Mouse (Mus musculus): Measurements from ENCODE around the gene P2ry13. TPM values are rescaled to one million over a fixed set of nuclear protein-coding genes. Genes with fewer than 3 reads are reported as not detected.

P2ry13 gene
- polyA plus RNA-seq, 1 experiment from 2014 or later, result 1.4 TPM

DNA sequence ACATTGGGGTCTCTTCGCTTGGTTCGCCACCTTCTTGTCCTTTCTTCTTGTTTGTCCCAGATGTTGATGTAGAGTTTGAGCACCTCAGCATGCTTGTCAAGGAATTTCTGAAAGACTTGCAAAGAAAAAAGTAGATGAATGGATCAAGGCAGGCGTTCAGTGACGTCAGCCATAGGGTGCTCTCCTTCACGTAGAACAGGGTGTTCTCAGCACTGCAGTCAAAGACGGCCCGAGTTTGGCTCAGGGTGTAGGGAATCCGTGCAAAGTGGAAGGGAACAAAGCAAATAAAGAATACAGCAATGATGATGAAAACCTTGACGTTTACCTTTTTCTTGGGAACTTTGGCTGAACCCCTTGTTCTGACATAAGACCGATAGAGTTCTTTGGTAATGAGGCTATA lies 6.5 kb upstream of the P2ry13 start:
- 94% methylated on average over 10 of the region's 10 CpGs for WGBS

DNA sequence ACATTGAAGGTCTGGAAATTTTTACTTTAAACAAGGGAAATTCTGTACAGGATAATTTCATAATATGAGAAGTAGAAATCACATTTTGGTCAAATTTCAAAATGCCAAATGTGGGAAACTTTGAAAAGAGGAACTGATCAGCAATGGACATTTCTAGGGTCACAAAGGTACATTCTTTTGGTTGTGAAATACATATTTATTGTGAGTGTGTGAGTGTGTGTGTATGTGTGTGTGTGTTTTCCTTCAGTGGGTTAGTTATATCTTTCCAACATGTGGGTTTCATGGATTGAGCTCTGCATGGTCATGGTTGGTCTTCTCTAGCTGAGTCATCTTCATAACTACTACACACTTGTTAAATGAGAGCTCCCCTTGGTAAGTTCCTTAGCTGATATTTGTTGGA lies 1.7 kb upstream of the P2ry13 start:
- H3K9ac ChIP-seq, result no peak overlapping the region
- H3K4me2 ChIP-seq (replicated peaks), result no peak overlapping the region
- H3K4me3 ChIP-seq, result no peak overlapping the region
- no peak for ATAC-seq (ENCODE audit: low FRiP score, low read depth)
- no peak overlapping the region for H3K27ac ChIP-seq
- no peaks in the 10 kb centered on the region for H3K36me3 ChIP-seq
- no peaks in the 10 kb centered on the region for H3K9me3 ChIP-seq
- no peaks in the 10 kb centered on the region for H3K27me3 ChIP-seq (replicated peaks)
- no peaks in the 10 kb centered on the region for H3K4me1 ChIP-seq

More for the DNA sequence above, 6.5 kb upstream of the P2ry13 start:
- H3K4me3 ChIP-seq, result no peak overlapping the region
- ATAC-seq (ENCODE audit: low FRiP score, low read depth), result no peak
- no peaks in the 10 kb centered on the region for H3K4me1 ChIP-seq
- no peak overlapping the region for H3K4me2 ChIP-seq (replicated peaks)
- H3K9ac ChIP-seq, result no peak overlapping the region
- H3K36me3 ChIP-seq, result no peaks in the 10 kb centered on the region
- no peak overlapping the region for H3K27ac ChIP-seq
- no peaks in the 10 kb centered on the region for H3K27me3 ChIP-seq (replicated peaks)
- H3K9me3 ChIP-seq, result no peaks in the 10 kb centered on the region

DNA sequence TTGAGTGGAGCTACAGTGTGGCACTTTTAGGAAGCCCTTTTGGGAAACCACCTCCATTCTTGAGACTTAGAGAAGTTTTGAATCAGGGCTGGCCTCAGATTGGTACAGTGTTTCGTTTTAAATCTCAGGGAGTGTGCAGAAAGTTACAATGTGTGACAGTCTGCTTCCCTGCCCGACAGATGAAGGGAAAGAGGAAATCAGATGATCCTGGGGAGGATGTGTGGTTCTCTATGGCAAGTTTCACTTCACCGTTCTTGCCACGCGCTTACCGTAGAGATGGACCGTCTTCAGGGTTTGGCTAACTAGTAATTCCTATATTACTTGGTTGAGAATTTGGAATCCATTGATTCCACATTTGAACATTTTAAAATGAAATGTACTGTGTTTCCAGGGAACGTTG lies 1.1 kb upstream of the P2ry13 start:
- H3K27me3 ChIP-seq (replicated peaks), result no peaks in the 10 kb centered on the region
- H3K9me3 ChIP-seq, result no peaks in the 10 kb centered on the region
- 91% methylated on average over 8 of the region's 8 CpGs for WGBS
- ATAC-seq (ENCODE audit: low FRiP score, low read depth), result no peak
- H3K9ac ChIP-seq, result no peak overlapping the region
- H3K4me2 ChIP-seq (replicated peaks), result no peak overlapping the region
- H3K4me1 ChIP-seq, result no peaks in the 10 kb centered on the region
- H3K27ac ChIP-seq, result no peak overlapping the region
- H3K36me3 ChIP-seq, result no peaks in the 10 kb centered on the region
- no peak overlapping the region for H3K4me3 ChIP-seq

DNA sequence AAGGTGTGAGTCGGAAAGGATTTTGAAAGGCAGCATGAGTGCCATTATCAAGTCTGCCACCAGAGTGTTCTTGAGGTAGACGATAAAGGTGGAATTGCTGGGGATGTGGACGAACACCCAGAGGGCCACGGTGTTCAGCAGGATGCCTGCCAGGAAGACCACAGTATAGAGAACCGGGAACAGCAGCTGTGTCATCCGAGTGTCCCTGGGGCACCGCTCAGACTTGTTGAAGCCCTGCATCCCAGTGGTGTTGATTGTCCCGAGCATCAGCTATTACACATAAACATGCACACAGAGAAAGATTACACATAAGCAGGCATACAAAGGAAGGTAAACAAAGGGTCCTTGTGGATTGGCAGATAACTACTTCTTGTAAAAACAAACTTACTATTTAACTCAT lies 593 bp downstream of the P2ry13 start:
- Histone ChIP-seq H3K9ac (no peak overlapping the region), H3K36me3 (no peaks in the 10 kb centered on the region), H3K4me2 (replicated peaks) (no peak overlapping the region), H3K27me3 (replicated peaks) (no peaks in the 10 kb centered on the region), H3K9me3 (no peaks in the 10 kb centered on the region), H3K4me1 (no peaks in the 10 kb centered on the region), H3K27ac (no peak overlapping the region), H3K4me3 (no peak overlapping the region)
- ATAC-seq (ENCODE audit: low FRiP score, low read depth), result no peak
- 84% methylated on average over 8 of the region's 8 CpGs for WGBS

DNA sequence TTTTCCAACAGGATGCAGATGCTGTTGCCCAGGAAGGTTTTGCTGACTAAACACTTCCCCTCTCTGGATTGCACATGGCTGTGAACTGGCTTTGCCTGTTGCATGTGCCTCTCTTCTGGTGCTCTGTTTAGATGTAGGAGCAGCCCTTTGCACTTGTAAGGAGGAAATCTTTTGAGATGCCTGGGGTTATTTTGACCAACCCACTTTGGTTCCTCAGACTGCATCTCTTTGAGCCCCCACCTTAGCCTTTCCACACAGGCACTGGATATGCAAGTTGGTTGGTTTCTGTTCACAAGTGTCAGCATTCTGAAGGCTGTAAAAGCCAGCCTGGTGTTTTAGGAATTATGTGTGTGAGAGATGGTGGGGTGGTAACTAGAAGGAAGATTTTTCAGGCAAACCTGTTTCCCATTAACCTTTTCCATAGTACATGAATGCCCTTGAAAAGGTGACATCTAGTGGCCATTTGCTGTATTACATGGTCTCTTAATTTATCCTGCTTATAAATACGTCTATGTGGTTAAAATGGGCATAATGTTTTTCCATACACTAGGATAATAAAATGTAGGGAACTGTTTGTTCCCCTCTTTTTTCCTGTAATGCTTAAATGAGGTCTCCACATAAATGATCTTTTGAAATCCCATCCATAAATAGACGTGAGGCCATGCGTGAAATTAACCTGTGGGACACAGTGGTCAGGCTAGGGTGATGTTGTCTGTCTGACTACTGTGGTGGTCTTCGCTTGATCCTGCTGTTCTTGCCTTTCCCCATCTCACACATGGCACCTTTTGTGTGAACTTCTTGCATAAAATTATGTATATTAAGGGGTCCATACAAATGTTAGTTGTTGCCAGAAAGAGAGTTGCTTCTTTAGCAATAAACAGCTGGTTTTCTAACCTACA lies 1.8 kb downstream of the P2ry13 start:
- Histone ChIP-seq H3K4me1 (no peaks in the 10 kb centered on the region), H3K9me3 (no peaks in the 10 kb centered on the region), H3K9ac (no peak overlapping the region), H3K27ac (no peak overlapping the region), H3K4me3 (no peak overlapping the region), H3K4me2 (replicated peaks) (no peak overlapping the region), H3K36me3 (no peaks in the 10 kb centered on the region), H3K27me3 (replicated peaks) (no peaks in the 10 kb centered on the region)
- ATAC-seq (ENCODE audit: low FRiP score, low read depth), result peak; percentile 63
- 64% methylated on average over 4 of the region's 4 CpGs for WGBS

DNA sequence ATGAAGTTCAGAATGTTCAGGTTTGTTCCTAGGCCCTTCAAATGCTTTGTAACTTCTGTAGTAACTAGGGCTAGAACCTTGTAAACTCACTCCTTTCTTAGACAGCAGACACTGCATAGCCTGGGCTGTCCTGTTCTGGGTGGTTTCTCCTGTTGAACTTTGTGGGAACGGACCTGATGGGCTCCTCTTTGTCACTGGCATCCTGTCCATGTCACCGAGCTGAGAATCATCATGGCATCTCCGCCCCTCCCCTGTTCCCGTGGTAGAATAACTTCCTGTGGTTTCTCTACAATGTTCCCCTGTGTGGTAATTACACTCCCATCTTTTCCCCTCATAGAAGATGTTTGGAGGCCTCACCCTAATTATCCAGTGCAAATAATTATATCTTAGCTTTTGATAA lies 4.7 kb downstream of the P2ry13 start:
- no peak for ATAC-seq (ENCODE audit: low FRiP score, low read depth)
- no peak overlapping the region for H3K9ac ChIP-seq
- no peaks in the 10 kb centered on the region for H3K36me3 ChIP-seq
- no peaks in the 10 kb centered on the region for H3K27me3 ChIP-seq (replicated peaks)
- no peak overlapping the region for H3K27ac ChIP-seq
- no peaks in the 10 kb centered on the region for H3K9me3 ChIP-seq
- H3K4me2 ChIP-seq (replicated peaks), result no peak overlapping the region
- no peak overlapping the region for H3K4me3 ChIP-seq
- 72% methylated on average over 4 of the region's 4 CpGs for WGBS
- H3K4me1 ChIP-seq, result no peaks in the 10 kb centered on the region

DNA sequence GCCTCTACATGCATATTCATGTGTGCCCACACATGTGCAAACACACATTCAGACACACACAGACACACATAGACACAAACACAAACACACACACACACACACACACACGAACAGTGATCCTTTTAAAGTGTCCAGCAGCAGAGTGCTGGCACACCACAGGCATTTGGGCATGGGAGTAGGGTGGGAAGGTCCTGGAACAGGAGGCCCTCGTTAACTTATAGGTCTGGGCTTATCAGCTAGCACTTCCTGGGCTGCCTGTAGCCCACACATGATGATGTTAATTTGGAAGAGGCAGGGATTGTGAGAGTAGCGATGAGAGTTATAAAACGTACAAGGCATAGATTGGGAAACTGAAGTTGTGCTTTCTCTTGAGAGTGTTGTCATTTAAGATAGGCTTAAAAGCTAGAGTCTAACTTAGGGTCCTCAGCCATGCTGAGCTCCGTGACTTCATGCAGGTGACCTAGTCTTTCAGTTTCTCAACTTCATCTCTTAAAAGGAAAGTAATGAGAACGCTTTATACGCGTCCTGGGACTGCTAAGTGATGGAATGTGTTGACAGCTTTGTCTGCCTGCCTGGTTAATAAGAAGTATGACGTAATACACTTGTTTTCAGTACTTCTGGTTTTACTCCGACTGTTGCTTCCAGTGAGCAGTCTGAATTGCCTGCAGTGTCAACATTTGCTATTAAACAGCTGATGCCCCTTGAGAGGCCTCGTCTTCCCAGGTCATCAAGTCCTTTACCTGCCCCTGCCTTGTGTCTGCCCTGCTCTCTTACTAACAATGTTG lies 5.8 kb downstream of the P2ry13 start:
- no peak overlapping the region for H3K9ac ChIP-seq

DNA sequence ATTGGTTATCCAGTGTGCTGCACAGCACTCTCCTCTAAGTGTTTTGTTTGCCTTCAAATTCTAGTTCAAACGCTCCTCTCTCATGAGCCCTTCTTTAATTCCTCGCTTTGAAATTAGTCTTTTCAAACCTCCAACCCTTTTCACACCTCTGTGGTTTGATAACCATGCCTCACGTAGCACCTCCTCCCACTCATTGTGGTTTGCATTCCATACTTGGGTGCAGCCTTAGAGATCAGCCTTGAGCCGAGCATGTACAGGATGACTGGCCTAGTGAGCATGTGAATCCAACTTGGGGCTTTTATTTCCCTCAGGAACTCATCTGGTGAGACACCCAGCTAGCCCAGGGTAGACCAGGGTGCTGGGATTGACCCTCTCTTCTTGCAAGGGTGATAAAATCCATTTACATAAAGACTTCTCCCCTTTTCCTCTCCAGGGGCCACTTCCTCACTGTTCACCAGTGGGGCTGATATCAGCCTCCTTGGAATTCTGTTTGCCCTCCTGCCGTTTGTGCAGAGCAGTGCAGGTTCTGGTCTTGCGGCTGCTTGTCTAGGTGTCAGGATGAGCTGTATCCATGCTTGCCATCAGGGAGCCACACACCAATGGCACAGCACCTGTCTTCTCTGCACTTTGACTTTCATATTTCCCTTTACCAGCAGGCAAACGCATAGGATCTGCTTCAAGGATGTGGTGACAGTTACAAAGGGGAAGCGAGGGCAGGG lies 6.7 kb downstream of the P2ry13 start:
- Histone ChIP-seq H3K4me3 (no peak overlapping the region), H3K9me3 (no peaks in the 10 kb centered on the region), H3K4me2 (replicated peaks) (no peak overlapping the region), H3K27me3 (replicated peaks) (no peaks in the 10 kb centered on the region), H3K9ac (no peak overlapping the region), H3K27ac (no peak overlapping the region), H3K4me1 (no peaks in the 10 kb centered on the region), H3K36me3 (no peaks in the 10 kb centered on the region)
- 82% methylated on average over 8 of the region's 8 CpGs for WGBS
- ATAC-seq (ENCODE audit: low FRiP score, low read depth), result no peak

More for the DNA sequence above, 5.8 kb downstream of the P2ry13 start:
- Histone ChIP-seq H3K4me2 (replicated peaks) (no peak overlapping the region), H3K27ac (no peak overlapping the region), H3K9me3 (no peaks in the 10 kb centered on the region), H3K36me3 (no peaks in the 10 kb centered on the region), H3K4me1 (no peaks in the 10 kb centered on the region), H3K4me3 (no peak overlapping the region), H3K27me3 (replicated peaks) (no peaks in the 10 kb centered on the region)
- ATAC-seq (ENCODE audit: low FRiP score, low read depth), result no peak
- WGBS, result 91% methylated on average over 11 of the region's 11 CpGs

DNA sequence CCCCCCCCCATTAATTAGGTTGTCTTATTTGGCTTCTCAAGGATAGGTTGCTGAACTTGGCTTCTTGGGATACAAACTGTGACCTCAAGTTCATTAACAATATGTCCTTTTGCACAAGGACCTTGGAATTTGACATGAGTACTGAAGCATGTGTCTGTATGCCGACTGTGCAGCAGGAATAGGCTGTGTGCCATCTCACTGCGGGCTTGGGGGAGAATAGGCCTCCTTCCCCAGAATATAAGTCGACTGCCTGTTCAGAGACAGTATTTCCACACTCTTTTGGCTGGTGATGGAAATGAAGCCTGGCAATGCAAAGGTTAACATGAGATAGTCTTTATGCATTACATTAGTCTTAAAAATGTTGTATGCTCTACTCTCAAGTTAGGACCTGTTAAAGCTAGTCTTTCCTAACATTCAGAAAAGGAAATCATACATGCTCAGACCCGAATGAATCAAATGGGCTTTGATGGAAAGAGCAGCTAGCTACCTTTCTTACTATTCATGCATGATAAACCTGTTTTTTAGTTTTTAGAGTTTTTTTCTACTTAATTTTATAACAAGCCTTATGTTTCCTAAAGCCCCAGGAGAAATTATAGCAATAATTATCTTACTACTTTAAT lies 13.2 kb downstream of the P2ry13 start:
- H3K9me3 ChIP-seq, result no peaks in the 10 kb centered on the region
- H3K27me3 ChIP-seq (replicated peaks), result no peaks in the 10 kb centered on the region
- H3K4me2 ChIP-seq (replicated peaks), result no peak overlapping the region
- 91% methylated on average over 4 of the region's 4 CpGs for whole genome bisulfite sequencing
- H3K4me3 ChIP-seq, result no peak overlapping the region
- no peak overlapping the region for H3K9ac ChIP-seq
- ATAC-seq (ENCODE audit: low FRiP score, low read depth), result no peak
- no peaks in the 10 kb centered on the region for H3K36me3 ChIP-seq
- H3K4me1 ChIP-seq, result no peaks in the 10 kb centered on the region
- no peak overlapping the region for H3K27ac ChIP-seq

DNA sequence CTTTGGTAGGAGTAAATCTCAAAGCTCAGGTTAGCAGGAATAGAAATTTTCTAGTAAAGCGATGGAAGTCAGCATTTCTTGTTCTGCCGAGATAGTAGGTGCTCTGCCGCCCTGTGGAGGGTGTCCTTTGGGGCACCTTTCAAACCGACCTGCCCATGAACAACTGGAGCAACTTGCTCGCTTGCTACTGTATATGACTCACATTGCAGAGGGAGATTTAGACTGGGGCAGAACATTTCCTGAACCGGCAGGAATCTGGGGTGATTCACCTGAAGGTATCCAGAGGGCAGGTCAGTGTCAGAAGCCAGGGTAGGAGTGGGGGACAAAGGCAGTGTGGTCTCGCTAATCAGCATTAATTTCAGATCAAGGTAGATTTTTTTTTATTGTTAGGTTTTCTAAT lies 15.7 kb downstream of the P2ry13 start, which contains the start of gene Gpr87:
Gpr87 (minus strand) TSS at position 167 of the 400 bp plus-strand sequence.
- 88% methylated on average over 7 of the region's 7 CpGs for WGBS
- no peak within 1 kb of the TSS for H3K4me2 ChIP-seq (replicated peaks)
- H3K27ac ChIP-seq, result no peak within 1 kb of the TSS
- H3K4me3 ChIP-seq, result no peak within 1 kb of the TSS
- H3K36me3 ChIP-seq, result no peaks in the 10 kb centered on the region
- no peaks in the 10 kb centered on the region for H3K9me3 ChIP-seq
- no peak within 1 kb of the TSS for H3K9ac ChIP-seq
- no peak for ATAC-seq (ENCODE audit: low FRiP score, low read depth)
- H3K27me3 ChIP-seq (replicated peaks), result no peaks in the 10 kb centered on the region
- H3K4me1 ChIP-seq, result no peaks in the 10 kb centered on the region

DNA sequence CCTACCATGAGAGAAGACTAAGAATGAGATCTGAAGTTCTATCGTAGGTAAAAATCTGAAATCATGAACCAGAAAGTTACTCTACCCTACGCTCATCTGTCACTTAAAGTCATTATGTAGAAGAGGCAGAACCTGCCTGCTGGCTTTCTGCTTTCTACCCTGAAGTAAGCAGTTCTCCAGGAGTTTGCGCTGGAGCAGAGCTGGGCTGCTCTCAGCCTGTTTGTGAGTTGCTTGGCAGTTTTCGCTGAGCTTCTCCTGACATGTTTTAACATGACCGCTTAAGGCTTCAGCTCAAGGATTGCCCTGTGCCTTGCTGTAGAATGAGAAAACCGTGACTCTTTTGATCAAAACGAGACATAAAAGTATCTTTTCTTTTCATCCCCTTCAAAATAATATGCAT lies 16.6 kb downstream of the P2ry13 start:
- Histone ChIP-seq H3K27ac (no peak overlapping the region), H3K27me3 (replicated peaks) (no peaks in the 10 kb centered on the region), H3K9ac (no peak overlapping the region), H3K36me3 (no peaks in the 10 kb centered on the region), H3K4me3 (no peak overlapping the region), H3K9me3 (no peaks in the 10 kb centered on the region), H3K4me1 (no peaks in the 10 kb centered on the region), H3K4me2 (replicated peaks) (no peak overlapping the region)
- ATAC-seq (ENCODE audit: low FRiP score, low read depth), result no peak
- 96% methylated on average over 7 of the region's 7 CpGs for WGBS

DNA sequence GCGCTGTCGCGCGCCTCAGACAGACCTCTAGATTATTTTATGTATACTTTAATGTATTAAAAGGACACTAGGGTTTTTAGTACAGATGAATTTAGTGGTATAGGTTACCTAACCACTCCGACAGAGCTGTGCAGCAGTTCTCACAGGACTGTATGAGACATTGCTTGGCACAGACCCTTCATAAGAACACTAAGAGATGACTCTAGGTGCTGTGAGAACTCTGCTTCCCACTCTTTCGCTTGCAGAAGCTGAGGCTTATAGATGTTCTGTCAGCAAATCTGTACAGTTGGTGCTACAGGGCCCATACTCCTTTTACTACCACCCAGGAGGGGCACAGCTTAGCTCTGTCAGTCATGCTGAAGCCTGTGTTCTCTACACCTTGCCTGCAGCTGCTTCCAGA lies 19.0 kb downstream of the P2ry13 start:
- 98% methylated on average over 6 of the region's 6 CpGs for WGBS
- H3K4me3 ChIP-seq, result no peak overlapping the region
- H3K4me2 ChIP-seq (replicated peaks), result no peak overlapping the region
- H3K9ac ChIP-seq, result no peak overlapping the region
- no peaks in the 10 kb centered on the region for H3K4me1 ChIP-seq
- no peaks in the 10 kb centered on the region for H3K27me3 ChIP-seq (replicated peaks)
- no peaks in the 10 kb centered on the region for H3K36me3 ChIP-seq
- H3K27ac ChIP-seq, result no peak overlapping the region
- no peak for ATAC-seq (ENCODE audit: low FRiP score, low read depth)
- no peaks in the 10 kb centered on the region for H3K9me3 ChIP-seq

Data from neural tube, embryonic 12.5 days (tissue).